Mouse (Mus musculus) heart, adult 9 months (tissue): Measurements from ENCODE around the gene Gna12.

Experiments
- DNase-seq, 2 experiments: peaks; one replicate each; pipeline ENCODE4 v3.0.0; 2022; ENCODE audit warnings: low spot score in 2 of 2

Gene Gna12

DNA sequence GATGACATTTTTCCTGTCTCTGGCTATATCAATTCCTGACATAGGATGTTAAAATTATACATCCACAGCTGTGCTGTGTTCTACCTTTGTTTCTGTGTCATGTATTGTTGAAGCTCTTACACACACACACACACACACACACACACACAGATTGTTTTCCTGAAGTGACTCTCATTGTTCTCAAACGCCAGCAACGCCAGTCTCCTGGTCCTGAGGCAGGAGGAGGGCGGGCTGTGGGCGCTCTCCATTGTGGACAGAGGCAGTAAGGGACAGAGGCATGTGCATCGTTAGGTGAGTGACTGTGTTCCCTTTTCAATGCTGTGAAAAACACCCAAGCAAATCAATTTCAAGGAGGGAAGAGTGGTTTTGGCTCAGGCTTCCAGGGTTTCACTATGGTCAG is 77.0 kb downstream of the Gna12 start:
- DNase-seq, result no peak

DNA sequence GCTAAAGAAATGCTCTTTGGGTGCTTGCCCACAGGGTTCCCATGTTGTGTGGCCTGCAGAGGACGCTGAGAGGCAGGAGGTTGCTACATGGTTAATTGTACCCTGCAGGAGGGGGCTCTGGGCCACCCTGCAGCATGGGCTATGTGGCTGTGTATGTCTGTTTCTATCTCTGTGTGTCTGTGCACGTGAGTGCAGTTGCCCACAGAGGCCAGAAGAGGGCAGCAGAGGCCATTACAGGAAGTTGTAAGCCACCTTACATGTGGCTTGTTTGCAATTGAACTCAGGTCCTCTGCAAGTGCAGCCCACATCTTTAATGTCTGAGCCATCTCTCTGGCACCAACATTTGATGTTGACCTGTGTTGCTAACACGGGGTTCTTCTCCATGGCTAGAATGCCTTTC is 77.6 kb downstream of the Gna12 start:
- DNase-seq, result no peak

DNA sequence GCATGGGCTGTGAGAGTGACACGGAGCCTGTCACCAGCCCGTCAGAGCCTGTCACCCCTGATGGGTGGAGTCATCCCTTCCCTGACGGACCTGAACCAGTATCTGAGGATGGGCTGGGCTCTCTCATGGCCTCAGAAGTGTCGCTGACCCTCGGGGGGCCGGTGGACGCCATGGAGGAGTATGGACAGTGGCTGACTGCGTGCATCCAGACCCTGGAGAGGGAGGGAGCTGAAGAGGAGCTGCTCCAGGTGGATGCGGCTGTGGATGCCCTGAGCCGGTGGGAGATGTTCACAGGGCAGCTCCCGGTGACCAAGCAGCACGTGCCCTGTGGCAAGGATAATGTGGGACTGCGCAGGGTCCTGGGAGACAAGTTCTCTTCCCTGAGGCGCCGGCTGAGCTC is 78.2 kb downstream of the Gna12 start:
- no peak for DNase-seq

DNA sequence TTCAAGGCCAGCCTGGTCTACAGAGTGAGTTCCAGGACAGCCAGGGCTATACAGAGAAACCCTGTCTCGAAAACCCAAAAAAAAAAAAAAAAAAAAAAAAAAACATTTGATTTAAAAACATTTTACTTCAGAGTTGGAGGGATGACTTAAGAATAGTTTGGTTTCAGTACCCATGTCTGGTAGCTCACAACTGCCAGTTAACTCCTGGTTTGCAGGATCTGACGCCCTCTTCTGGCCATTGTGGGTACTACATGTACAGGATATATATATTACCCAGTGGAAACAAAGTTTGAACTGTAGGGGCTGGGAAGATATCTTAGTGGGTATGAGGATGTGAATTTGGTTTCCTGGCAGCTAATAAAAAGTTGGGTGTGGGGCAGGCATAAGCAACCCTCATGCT is 79.3 kb downstream of the Gna12 start:
- DNase-seq, result no peak

DNA sequence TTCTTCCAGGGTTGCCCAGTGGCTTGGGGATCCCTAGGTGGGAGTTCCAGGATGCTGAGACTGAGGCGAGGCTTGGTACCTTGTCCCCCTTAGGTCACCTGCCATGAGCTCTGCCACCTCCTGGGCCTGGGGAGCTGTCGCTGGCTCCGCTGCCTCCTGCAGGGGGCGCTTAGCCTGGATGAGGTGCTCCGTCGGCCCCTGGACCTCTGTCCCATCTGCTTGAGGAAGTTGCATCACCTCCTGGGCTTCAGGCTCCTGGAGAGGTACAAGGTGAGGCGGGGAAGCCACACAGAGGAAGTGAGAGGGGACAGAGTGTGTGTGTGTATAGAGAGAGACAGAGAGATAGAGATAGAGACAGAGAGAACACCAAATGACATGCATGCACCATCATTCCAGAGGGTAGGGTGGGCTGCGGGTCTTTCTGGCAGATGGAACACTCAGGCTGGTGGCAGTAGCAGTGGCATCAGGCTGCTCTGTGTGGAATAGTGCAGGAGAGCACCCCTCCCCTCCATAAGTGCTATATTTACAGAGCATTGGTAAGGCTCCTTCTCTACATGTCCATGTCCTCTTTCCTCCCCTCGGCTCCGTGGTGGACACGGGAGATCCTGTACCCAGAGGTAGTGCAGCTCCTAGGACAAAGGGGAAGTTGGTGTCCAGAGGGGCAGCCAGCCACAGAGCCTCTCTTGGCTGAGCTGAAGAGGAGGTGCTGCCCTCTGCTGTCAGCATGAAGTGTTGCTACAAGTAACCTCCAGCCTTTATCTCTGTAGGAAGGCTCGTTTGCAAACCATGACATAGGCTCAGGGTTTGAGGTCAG is 81.0 kb downstream of the Gna12 start:
- peak; percentile 71 to 78 for DNase-seq

DNA sequence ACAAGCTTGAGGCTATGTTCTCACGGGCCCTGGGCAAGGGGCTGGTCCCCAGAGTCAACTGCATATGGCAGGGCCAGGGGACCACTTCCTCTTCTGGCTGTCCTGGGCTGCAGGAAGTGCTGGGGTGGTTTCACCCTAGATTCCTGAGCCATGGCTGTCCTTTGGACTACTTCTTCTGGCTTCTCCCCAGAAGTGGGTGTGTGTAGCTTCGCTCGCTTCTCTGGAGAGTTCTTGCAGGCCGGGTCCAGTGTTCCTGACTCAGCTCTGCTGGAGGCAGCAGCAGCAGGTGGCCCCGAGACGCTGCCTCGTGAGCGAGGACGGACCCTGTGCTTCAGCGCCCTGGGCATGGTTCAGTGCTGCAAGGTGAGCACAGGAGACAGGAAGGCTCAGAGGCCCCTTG is 81.8 kb downstream of the Gna12 start:
- DNase-seq, result peak in 1 of 2 experiments; percentile 53

DNA sequence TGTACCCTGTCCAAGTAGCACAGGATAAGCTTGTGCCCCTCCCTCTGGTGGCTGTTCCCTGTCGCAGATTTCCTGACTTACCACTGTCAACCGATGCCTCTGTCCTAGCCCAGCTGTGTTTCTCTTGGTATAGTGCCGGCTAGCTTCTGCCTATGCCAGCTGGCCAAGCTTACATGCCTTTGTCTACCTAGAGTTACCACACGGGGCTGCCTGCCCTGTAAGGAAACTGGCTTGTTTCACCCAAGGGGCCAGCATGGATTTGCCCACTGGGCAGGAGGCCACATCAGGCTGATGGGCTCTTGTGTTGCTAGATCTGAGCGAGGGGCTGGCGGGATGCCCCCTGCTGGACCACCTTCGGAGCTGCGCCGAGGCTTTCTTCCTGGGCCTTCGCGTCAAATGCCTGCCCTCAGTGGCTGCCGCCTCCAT is 86.5 kb downstream of the Gna12 start:
- DNase-seq, result no peak

DNA sequence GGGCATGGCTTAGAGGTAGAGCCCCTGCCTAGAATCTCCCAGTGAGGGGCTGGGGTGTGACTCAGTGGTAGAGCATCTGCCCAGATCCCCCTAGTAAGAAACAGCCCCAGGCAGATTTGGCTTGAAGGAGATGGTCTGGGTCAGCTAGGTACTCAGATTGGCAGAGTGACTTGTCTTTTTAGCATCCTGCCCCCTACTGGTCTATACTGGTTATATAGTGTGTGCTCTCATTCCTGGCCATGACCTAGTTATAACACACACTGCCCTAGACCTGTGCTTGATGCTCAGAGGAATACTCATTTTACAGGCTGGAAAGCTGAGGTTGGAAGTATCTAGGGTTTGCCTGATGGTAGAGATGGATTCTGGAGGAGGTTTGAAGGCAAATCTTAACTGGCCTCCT is 88.4 kb downstream of the Gna12 start:
- DNase-seq, result no peak

DNA sequence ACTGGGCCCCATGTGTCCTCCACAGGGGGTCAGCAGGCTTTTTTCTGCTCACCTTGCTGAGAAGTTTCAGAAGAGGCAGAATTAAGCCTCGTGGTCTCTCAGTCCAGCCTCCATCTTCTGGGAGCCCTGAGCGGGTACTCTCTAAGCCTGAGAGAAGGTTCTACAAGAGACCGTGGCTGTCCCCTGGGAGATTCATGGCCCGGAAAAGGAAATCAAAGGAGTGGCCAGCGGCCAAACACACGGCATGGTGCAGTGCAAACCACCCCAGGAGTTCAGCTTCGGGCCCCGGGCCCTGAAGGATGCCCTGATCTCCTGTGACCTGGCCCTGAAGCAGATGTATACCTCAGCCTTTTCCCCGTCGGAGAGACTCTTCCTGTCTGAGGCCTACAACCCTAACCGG is 89.2 kb downstream of the Gna12 start:
- peak in 1 of 2 experiments; percentile 52 for DNase-seq

DNA sequence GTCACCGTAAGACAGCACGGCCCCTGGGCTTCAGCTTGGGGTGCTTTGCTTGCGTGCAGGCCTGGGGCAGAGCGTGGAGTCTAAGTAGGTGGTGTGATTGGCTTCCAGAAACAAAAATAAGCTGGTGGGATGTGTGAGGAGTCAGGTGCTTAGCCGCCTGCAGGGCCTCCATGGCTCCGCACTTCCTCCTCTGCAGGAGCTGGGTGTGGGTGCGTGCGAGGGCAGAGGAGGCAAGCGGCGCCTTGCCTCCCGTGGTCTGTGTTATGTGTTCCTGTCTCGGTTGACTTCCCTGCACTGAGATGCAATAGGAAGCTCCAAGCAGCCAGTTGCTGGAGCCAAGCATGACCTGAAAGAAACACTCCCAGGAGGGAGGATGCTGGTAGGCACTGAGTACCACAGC is 90.4 kb downstream of the Gna12 start:
- no peak for DNase-seq

DNA sequence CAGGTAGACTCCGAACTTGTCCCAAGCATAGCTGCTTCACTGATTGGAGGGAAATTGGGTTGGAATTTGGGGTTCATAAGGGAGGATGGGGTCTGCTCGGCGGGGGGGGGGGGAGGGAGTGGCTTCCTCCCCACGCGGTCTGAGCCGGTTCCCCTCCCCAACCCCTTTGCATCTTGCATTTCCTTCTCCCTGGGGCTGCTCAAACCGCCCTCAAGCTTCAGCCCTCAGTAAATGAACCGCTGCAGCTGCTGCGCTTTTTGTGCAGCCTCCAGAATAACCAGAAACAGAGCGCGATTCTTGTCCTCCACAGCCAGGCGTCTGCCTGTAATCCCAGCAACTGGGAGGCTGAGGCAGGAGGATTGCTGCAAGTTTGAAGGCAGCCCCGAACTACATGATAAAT is 94.1 kb downstream of the Gna12 start:
- no peak for DNase-seq

DNA sequence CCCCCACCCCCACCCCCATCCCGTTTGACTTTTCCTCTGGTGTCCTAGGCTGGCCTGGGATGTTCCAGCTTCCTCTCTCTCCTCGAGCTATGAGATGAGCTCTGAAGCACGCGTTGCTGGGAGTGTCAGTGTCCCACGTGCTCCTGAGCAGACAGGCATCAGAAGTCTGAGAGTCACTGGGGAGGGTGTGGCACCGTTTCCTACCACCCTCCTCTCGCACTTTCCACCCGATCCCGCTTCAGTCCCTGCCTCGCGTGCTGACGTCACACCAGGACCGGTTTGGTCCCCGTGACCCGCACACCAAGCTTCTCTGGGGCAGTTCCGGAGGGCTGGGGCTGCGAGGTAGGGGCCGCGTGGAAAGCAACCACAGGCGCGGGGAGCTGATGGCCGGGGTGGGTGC is 94.9 kb downstream of the Gna12 start:
- peak in 1 of 2 experiments; percentile 36 for DNase-seq

DNA sequence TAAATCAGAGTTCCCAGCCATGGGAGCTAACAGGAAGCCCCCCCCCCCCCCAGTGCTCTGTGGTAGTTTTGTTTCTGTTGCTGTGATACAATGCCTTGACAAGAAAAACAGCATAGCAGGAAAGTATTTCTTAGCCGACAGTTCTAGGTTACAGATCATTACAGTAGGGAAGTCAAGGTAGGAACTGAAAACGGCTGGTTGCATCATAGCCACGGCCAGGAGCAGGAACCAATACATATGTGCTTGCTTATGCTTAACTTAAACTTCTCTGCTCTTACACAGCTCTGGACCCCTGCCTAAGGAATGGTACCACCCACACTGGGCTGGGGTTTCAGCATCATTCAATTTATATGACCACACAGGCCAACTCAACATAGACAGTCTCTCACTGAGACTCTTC is 96.9 kb downstream of the Gna12 start:
- DNase-seq, result no peak

DNA sequence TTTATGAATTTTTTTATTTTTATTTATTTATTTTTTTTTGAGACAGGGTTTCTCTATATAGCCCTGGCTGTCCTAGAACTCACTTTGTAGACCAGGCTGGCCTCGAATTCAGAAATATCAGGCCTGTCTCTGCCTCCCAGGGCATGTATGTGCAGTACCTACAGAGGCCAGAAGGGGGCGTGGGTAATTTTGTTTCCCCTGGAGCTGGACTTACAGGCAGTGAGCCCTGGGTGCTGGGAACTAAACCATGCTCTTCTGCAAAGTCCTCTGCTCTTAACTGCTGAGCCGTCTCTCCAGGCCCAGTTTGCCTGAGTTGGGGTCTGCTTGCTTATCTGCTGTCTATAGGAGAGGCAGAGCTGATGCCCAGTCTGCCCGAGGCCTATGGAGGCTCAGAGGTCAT is 98.0 kb downstream of the Gna12 start:
- no peak for DNase-seq

DNA sequence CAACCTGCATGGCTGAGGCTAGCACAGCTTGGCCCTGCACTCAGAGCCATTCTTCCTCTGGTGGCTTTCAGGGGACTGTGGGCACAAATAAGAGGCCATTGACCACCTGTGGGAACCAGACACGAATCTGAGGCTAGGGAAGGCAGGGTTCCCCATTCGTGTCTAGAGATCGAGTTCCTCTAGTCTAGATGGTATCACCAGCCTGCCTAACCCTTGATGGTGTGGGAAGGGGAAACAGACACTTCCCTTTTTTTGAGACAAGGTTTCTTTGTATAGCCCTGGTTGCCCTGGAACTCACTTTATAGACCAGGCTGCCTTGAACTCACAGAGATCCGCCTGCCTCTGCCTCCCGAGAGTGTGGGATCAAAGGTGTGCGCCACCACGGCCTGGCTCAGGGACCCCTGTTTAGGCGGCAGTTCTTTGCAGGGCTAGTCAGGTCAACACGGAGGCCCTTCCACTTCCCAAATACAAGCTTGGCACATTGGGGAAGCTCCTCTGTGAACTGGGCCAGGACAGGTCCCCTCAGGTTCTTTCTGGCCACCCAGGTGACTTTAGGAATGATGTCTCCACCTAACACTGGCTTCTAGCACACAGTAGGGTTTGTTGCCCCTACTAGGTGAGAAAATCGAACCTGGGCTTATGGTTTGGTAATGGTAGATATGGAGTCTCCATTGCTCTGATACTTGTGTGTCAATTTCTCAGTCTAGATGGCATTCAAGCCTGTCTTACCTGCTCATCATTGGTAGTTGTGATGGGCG is 99.0 kb downstream of the Gna12 start:
- DNase-seq, result no peak

DNA sequence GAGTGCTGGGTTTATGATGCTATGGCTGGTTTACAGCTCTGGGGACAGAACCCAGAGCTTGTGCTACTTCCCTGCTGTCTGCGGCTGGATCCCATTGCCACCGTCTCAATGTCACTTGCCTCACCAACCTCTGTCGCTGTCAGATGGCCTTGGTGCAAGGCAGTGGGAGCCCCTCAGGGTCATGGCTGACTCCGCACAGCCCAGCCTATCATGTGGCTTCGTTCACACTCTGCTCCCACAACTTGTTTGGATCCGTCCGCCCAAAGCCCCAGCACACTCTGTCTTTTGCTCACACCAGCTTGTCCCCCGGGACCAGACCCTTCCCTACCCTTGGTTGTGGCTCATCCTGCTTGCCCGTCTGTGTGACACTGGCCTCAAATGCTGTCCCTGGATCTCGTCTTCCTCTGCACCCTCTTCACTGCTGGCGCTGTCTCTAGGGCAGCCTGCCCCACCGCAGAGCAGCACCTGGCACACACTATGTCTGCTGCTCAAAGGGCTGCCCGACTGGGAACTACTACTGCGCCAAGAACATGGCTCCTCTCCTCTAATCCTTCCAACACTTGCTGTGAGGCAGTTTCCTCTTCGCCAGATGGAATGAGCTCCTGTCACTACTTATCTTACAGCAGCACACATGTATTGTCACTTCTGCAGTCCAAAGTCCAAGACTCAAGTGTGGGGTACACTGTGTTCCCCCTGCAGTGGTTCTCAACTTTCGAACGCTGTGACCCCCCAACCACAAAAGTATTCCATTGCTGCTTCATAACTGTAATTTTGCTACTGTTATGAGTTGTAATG is 103.1 kb downstream of the Gna12 start:
- no peak for DNase-seq

DNA sequence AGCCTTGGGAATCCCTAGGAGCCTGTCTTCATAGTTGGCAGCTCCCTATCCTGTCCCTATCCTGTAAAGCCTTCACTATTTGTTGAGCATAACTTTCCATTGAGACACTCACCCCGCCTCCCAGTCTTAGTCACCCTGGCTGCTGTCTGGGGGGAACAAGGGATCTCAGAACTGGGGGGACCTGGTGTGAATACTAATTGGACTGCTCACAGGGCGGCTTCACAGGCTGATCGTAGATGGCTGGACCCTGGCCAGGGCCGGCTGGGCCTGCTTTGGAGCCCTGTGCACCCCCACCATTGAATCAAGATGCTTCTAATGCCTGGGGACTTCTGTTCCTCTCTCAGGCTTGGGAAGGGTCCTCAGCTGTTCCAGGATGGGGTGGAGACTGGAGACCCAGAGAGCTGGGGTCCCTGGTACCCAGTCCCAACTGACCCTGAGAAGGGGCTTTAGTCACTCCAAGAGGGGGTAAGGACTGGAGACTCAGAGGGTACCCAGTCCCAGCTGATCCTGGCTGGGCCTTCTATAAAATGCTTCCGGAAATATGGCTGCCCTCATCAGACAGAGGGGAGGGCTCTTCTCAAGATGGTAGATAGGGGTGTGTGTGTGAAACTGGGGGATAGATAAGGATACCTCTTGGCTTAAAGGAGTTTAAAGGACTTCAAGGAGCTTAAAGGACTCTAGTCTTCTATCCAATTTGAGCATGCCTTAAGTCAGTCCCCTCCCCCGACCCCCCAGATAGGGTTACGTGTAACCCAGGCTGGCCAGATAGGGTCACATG is 104.0 kb downstream of the Gna12 start:
- no peak for DNase-seq

DNA sequence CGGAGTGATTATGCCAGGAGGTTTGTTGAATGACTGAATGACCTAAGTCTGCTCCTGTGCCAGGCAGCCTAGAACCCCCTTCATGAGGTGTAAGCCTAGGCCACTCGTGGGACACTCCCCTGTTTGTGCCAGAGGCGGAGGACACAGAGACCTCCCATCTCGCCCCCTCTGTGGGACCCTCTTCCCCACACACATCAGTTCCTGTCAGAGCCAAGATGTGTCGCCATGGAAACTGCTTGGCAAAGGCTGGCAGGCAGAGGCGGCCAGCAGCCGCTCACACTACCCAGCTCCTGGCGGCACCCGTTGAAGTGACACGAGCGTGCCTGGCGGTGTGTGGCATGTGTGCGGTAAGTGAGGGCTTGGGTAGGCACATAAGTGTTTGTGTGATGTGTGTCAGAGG is 106.4 kb downstream of the Gna12 start, which contains the start of gene Amz1:
Gene Amz1 (plus strand): TSS at position 306 of the 400 bp plus-strand sequence.
- no peak for DNase-seq

DNA sequence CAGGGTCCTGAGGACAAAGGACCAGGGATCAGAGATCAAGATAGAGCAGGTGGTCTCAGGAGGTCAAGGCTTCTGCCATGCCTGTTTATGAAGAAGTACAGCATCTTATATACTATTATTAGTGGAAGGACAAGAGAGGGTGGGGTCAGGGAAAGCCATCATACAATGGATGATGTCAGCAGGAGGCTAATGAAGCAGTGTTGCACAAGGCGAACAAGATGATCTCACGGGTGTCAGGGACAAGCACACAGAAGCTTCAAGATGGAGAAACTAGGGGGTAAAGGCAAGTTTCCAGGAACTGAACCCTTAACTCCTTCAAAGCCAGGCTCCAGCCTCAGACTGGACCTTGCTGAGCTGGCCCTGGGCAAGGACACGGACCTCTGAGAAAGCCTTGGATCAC is 108.1 kb downstream of the Gna12 start:
- DNase-seq, result no peak

DNA sequence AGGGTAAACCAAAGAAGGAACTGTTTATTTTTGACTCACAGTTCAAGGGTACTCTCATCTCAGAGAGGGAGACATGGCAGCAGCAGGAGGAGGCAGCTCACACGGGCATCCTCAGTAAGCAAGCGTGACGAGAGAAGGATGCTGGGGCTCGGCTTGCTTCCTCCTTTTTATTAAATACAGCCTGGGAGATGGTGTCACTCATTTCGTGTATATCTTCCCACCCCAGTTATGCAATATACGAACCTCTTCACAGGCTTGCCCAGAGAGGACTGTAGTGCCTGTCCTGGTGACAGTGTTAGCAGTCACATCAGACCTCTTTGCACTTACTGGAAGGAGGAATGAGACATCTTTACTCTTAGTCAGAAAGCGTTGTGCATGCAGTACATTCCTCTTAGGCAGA is 109.5 kb downstream of the Gna12 start:
- no peak for DNase-seq

DNA sequence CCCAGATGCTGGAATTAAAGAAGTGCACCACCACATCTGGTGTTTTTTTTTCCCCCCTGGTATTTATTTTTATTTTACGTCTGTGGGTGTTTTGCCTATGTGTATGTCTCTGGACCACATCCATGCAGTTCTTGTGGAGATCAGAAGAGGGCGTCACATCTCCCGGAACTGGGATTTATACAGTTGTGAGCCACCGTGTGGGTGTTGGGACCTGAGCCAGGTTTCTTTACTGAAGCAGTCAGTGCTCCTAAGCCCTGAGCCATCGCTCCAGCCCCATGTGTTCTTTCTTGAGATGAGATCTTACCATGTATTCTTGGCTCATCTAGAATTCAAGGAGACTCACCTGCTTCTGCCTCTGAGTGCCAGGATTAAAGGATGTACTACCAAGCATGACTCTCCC is 119.2 kb downstream of the Gna12 start:
- no peak for DNase-seq

DNA sequence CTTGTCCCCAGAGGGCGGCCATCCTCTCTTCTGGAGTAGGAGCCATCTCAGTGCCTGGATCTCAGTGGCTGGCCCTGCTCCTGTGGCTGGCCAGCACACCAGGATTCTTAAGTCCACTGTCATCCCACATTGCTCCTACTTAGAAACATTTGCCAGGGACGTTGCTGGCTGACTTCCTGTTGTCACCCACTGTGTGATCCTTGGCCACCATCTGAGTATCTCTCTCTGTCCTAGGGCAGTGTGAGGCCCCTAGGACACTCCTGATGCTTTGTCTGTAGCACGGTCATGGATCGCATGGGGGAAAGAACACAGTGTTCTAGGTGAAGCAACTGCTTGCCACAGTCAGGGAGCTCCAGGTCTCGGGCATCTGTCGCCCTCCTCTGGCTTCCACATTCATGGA is 119.9 kb downstream of the Gna12 start:
- DNase-seq, result no peak
